Mouse (Mus musculus) liver, adult 2 months (tissue): ENCODE results near the gene Cep170b. TPM values are rescaled to one million over a fixed set of nuclear protein-coding genes. Genes with fewer than 3 reads are reported as not detected.

ENCODE experiments used
- DNase-seq: peaks from one replicate; pipeline ENCODE4 v3.0.0-alpha.2; 2011; ENCODE audit warnings: low read depth, low spot score; ENCODE audit errors: extremely low read depth
- H3K27ac ChIP-seq: fragments of 200-500 bp; replicated peaks from 2 replicates; pipeline ENCODE4 v1.5.1; 2012; ENCODE audit warnings: low read depth, mild to moderate bottlenecking, control low read depth, inconsistent platforms, low read length; ENCODE audit not compliant: insufficient read depth
- H3K27me3 ChIP-seq: fragments of 200-500 bp; 2 replicates; pipeline ENCODE4 v1.6.1; 2012; ENCODE audit warnings: mild to moderate bottlenecking, moderate library complexity, low read length, inconsistent platforms; ENCODE audit not compliant: control insufficient read depth, insufficient read depth
- H3K36me3 ChIP-seq: fragments of 200-500 bp; 2 replicates; pipeline ENCODE4 v1.6.1; 2012; ENCODE audit warnings: low read length, inconsistent platforms; ENCODE audit not compliant: control insufficient read depth, insufficient read depth
- H3K4me1 ChIP-seq: fragments of 200-500 bp; 2 replicates; pipeline ENCODE4 v1.6.1; 2011; ENCODE audit warnings: low read length; ENCODE audit not compliant: control insufficient read depth, insufficient read depth
- H3K4me3 ChIP-seq: fragments of 200-500 bp; 2 replicates; pipeline ENCODE4 v1.5.1; 2011; ENCODE audit warnings: low read depth, mild to moderate bottlenecking, control low read depth, low read length, moderate library complexity; ENCODE audit not compliant: insufficient read depth
- H3K79me2 ChIP-seq: fragments of 200-500 bp; 2 replicates; pipeline ENCODE4 v1.6.1; 2012; ENCODE audit warnings: inconsistent platforms, mild to moderate bottlenecking, low read length, moderate library complexity; ENCODE audit not compliant: control insufficient read depth, insufficient read depth
- H3K9ac ChIP-seq: fragments of 200-500 bp; 2 replicates; pipeline ENCODE4 v1.6.1; 2012; ENCODE audit warnings: low read depth, mild to moderate bottlenecking, control low read depth, inconsistent platforms, low read length
- CTCF ChIP-seq: fragments of 200-500 bp; IDR thresholded peaks from 2 replicates; pipeline ENCODE4 v1.5.1; 2011; ENCODE audit warnings: low read depth, low read length, control low read depth
- POLR2A ChIP-seq: fragments of 200-500 bp; IDR thresholded peaks from 2 replicates; pipeline ENCODE4 v1.6.1; 2011; ENCODE audit warnings: low read length, control low read depth; ENCODE audit not compliant: insufficient read depth; ENCODE audit errors: extremely low read depth
- WGBS: fragments of 180-500 bp; shearing (Covaris S2); methylation state at CpG from one replicate; pipeline ENCODE4 v1.1.7; 2018; 5-methylcytosine and 5-hydroxymethylcytosine counted together
- polyA plus RNA-seq: library from polyadenylated mRNA; depleted of rRNA; stranded (reverse); fragments of >200 nt; gene quantifications from 2 replicates; pipeline ENCODE4 v1.2.3, GENCODE M21; 2012
- total RNA-seq: library from RNA; depleted of rRNA; stranded (reverse); fragments of >200 nt; gene quantifications from 2 replicates; pipeline ENCODE4 v1.2.3, GENCODE M21; 2014

Cep170b gene
- total and polyA plus RNA-seq, 2 experiments, result 7.9 to 29.7 TPM

DNA sequence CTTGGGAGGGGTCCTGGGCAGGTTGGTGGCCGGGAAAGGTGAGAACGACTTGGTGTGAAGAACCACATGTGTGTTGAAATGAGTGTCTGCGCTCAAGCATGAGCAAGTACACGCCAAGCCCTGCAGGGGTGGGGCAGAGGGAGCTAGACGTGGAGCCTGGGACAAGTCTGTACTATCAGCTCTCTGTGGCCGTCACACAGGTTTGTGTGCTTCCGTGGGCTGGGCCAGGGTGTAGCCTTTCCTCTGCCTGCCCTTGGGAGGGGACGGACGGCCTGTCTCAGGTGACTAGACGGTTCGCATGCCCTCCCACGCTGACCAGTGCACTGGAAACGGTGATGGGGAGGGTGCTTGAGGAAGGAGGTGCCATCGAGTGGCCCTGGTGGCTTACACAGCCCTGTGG, 10.6 kb downstream of the Cep170b start:
- 90% methylated on average over 14 of the region's 14 CpGs for WGBS
- Histone ChIP-seq H3K4me3 (no peak overlapping the region), H3K36me3 (no peaks in the 10 kb centered on the region)

DNA sequence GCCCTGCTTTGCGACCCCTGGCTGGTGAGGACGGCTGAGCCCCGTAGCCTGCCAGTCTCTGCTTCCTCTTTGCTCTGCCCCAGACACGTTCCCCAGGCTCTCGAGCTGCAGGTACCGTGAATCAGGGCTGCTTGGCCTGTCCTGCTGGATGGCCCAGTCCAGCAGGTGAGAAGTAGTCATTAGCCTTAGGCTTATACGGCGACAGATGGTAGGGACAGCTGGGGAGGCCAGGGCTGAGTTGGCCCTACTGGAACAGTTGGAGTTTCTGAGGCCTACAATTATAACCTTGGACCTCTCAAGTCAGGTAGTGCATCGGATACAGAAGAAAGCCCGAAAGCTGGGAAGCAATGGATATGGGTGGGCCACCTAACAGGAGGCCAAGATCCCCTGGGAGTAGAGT, 12.3 kb downstream of the Cep170b start:
- Histone ChIP-seq H3K79me2 (no peaks in the 10 kb centered on the region), H3K9ac (no peak overlapping the region), H3K27ac (no peak overlapping the region), H3K4me3 (no peak overlapping the region), H3K4me1 (no peaks in the 10 kb centered on the region), H3K27me3 (no peaks in the 10 kb centered on the region), H3K36me3 (no peaks in the 10 kb centered on the region)
- DNase-seq, result no peak
- no peak for TF ChIP-seq POLR2A
- TF ChIP-seq CTCF, result no peak
- WGBS, result 88% methylated on average over 10 of the region's 10 CpGs

More for the DNA sequence above, 10.6 kb downstream of the Cep170b start:
- no peak overlapping the region for H3K27ac ChIP-seq
- DNase-seq, result no peak
- H3K9ac ChIP-seq, result no peak overlapping the region
- TF ChIP-seq POLR2A, result no peak
- TF ChIP-seq CTCF, result no peak
- 0 out of 2 replicates have a peak, but pooled peaks cover 7% of the 10 kb centered on the region for H3K79me2 ChIP-seq
- H3K27me3 ChIP-seq, result no peaks in the 10 kb centered on the region
- no peaks in the 10 kb centered on the region for H3K4me1 ChIP-seq

DNA sequence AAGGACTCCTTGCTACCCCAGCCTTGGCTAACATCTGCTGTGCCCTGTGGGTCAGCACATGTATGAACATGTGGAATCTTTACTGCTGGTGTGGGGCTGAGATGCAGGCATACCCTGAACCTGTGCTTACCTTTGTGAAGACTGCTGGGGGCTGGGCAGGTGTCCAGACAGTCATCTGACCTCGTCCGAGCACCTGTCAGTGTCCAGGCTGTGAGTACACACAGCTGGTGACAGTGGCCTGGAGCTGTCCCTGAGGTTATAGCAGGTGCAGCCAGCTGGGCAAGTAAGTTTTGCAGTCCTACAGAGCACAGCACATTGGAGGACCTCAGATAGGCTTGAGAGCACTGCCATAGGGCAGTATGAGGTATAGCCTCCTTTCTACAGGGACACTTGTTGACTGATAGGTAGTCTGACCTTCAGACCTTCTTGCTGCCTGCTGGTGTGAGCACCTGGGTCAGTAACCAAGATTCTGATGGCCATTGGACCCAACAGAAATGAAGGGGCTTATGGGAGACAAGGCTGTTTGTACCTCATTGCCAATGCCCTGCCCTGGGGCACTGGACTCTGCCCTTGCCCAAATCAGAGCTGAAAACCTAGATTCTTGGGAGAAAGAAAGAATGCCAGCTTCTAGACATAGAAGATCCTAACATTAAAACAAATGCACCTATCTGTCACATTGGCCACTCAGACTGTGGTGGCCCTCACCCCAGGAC, 14.0 kb downstream of the Cep170b start:
- Histone ChIP-seq H3K27me3 (no peaks in the 10 kb centered on the region), H3K79me2 (no peaks in the 10 kb centered on the region), H3K36me3 (no peaks in the 10 kb centered on the region), H3K4me3 (no peak overlapping the region), H3K9ac (no peak overlapping the region), H3K27ac (no peak overlapping the region), H3K4me1 (no peaks in the 10 kb centered on the region)
- WGBS, result 14% methylated on average over 2 of the region's 2 CpGs
- DNase-seq, result no peak
- TF ChIP-seq CTCF (no peak), POLR2A (no peak)

DNA sequence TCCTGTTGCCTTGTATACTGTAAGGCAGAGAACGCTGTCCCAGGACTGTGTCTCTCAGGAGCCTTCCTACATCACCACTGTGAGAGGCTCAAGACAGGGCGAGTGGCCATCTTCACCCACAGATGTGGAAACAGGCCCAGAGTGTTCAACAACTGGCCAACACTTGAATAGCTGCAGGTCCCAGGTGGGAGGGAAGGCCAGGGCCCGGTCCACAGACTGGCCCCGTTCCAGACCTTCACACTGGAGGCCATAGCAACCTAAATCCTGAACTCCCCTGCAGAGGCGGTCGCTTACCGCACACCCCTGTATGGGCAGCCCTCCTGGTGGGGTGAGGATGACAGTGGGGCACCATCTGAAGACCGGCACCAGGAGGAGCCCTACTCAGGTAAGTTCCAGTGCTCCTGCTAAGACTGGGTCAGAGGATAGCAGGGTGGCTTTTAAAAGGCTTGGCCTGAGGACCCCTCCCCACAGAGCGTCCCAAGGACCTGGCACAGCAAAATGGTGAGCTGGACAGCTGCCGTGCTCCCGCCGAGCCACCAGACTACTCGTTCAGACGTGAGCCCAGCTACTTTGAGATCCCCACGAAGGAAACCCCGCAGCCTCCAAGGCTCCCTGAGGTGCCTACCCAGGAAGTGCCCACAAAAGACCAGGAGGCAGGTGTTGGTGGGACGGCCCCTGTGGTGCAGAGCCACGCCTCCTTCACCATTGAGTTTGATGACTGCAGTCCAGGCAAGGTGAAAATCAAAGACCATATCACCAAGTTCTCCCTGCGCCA, 14.8 kb downstream of the Cep170b start:
- no peaks in the 10 kb centered on the region for H3K79me2 ChIP-seq
- no peaks in the 10 kb centered on the region for H3K36me3 ChIP-seq
- no peak for TF ChIP-seq CTCF
- TF ChIP-seq POLR2A, result no peak
- DNase-seq, result no peak
- no peaks in the 10 kb centered on the region for H3K27me3 ChIP-seq
- 92% methylated on average over 19 of the region's 19 CpGs for WGBS
- no peak overlapping the region for H3K4me3 ChIP-seq
- H3K9ac ChIP-seq, result no peak overlapping the region
- no peaks in the 10 kb centered on the region for H3K4me1 ChIP-seq
- H3K27ac ChIP-seq, result no peak overlapping the region

DNA sequence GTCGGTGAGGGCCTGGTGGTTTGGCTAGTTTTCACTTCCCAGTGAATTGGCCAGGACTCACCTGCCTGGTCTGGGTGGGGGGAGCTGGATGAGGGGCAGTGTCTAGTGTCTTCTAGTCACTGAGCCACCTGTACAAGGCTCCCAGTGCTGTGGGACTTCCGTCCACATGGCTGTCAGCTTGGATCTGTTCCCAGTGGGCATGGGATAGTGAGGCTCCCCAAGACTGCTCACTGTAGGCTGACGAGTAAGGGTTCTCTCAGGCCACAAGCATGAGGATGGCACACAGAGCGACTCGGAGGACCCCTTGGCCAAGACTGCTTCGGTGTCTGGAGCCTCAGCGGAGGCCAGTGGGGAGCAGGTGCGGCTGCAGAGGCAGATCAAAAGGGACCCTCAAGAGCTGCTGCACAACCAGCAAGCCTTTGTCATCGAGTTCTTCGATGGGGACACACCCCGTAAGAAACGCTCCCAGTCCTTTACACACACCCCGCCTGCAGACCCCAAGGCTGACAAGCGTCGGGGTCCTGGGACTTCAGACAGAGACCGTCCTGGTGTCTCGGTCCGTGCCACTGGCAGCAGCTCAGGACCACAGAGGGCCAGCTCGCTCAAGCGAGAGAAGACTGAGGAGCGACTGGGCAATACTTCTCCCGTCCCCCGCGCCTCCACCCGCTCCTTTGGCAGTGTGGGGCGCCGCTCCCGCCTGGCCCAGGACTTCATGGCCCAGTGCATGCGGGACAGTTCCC, 15.8 kb downstream of the Cep170b start:
- Histone ChIP-seq H3K4me1 (no peaks in the 10 kb centered on the region), H3K9ac (no peak overlapping the region), H3K27me3 (no peaks in the 10 kb centered on the region), H3K79me2 (no peaks in the 10 kb centered on the region), H3K4me3 (no peak overlapping the region), H3K36me3 (no peaks in the 10 kb centered on the region), H3K27ac (no peak overlapping the region)
- WGBS, result 95% methylated on average over 29 of the region's 29 CpGs
- TF ChIP-seq POLR2A, result no peak
- no peak for TF ChIP-seq CTCF
- DNase-seq, result no peak
